Mouse (Mus musculus): ENCODE results near the gene Mdm2. TPM values are rescaled to one million over a fixed set of nuclear protein-coding genes. Genes with fewer than 3 reads are reported as not detected.

The Mdm2 gene
- polyA plus RNA-seq, 1 experiment: 55.7 TPM

- TF ChIP-seq CTCF (IDR thresholded peaks at IDR 0.05; ENCODE audit: control insufficient read depth, insufficient read depth, low read length): no peak
- TF ChIP-seq POLR2A (IDR thresholded peaks at IDR 0.05; ENCODE audit: borderline replicate concordance, control insufficient read depth, low read depth, low read length): no peak
- Histone ChIP-seq H3K4me3 (replicated peaks; ENCODE audit: control insufficient read depth, low read depth, low read length) (no peak overlapping the region), H3K27ac (ENCODE audit: control insufficient read depth, insufficient read depth, low read depth, low read length, poor library complexity) (no peak overlapping the region), H3K4me1 (ENCODE audit: control insufficient read depth, insufficient read depth, low read length) (no peaks in the 10 kb centered on the region; the same call in 1 of the 2 replicates)
- WGBS: 89% methylated on average over 2 of the region's 2 CpGs
Observed at GRCm38 (mm10) chr10:117690101-117690352, 20.5 kb downstream of the Mdm2 start.

- H3K4me3 ChIP-seq (replicated peaks; ENCODE audit: control insufficient read depth, low read depth, low read length): no peak overlapping the region
- 94% methylated on average over 11 of the region's 11 CpGs for WGBS
- no peaks in the 10 kb centered on the region; the same call in 1 of the 2 replicates for H3K4me1 ChIP-seq (ENCODE audit: control insufficient read depth, insufficient read depth, low read length)
- no peak overlapping the region for H3K27ac ChIP-seq (ENCODE audit: control insufficient read depth, insufficient read depth, low read depth, low read length, poor library complexity)
- TF ChIP-seq POLR2A (IDR thresholded peaks at IDR 0.05; ENCODE audit: borderline replicate concordance, control insufficient read depth, low read depth, low read length) (no peak), CTCF (IDR thresholded peaks at IDR 0.05; ENCODE audit: control insufficient read depth, insufficient read depth, low read length) (no peak)
Observed at GRCm38 (mm10) chr10:117689297-117690100, 21.1 kb downstream of the Mdm2 start.

GRCm38 (mm10) chr10:117688204-117689151 lies 22.1 kb downstream of the Mdm2 start:
- Histone ChIP-seq H3K4me3 (replicated peaks; ENCODE audit: control insufficient read depth, low read depth, low read length) (no peak overlapping the region), H3K4me1 (ENCODE audit: control insufficient read depth, insufficient read depth, low read length) (no peaks in the 10 kb centered on the region; the same call in 1 of the 2 replicates), H3K27ac (ENCODE audit: control insufficient read depth, insufficient read depth, low read depth, low read length, poor library complexity) (no peak overlapping the region)
- TF ChIP-seq CTCF (IDR thresholded peaks at IDR 0.05; ENCODE audit: control insufficient read depth, insufficient read depth, low read length) (peak; percentile 47), POLR2A (IDR thresholded peaks at IDR 0.05; ENCODE audit: borderline replicate concordance, control insufficient read depth, low read depth, low read length) (no peak)
- WGBS: 82% methylated on average over 13 of the region's 13 CpGs

GRCm38 (mm10) chr10:117687577-117687976 lies 23.0 kb downstream of the Mdm2 start:
- H3K4me1 ChIP-seq (ENCODE audit: control insufficient read depth, insufficient read depth, low read length): no peaks in the 10 kb centered on the region; the same call in 1 of the 2 replicates
- H3K27ac ChIP-seq (ENCODE audit: control insufficient read depth, insufficient read depth, low read depth, low read length, poor library complexity): no peak overlapping the region
- no peak overlapping the region for H3K4me3 ChIP-seq (replicated peaks; ENCODE audit: control insufficient read depth, low read depth, low read length)
- WGBS: 79% methylated on average over 7 of the region's 7 CpGs
- TF ChIP-seq POLR2A (IDR thresholded peaks at IDR 0.05; ENCODE audit: borderline replicate concordance, control insufficient read depth, low read depth, low read length) (no peak), CTCF (IDR thresholded peaks at IDR 0.05; ENCODE audit: control insufficient read depth, insufficient read depth, low read length) (no peak)

DNA sequence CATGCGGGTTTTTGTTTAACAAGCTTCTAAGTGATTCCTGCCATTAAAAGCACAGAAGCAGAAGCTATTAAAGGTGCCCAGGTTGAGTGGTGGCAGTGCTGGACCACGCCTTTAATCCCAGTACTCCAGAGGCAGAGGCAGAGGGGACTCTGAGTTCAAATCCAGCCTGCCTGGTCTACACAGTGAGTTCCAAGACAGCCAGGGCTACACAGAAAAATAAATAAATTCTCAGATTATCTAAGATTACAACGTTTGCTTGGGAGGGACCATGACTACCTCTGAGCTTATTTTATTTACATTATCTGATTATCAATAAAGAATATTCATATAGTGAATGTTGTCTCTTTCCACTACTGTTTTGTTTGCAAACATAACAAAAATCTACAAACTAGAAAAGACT lies 23.5 kb downstream of the Mdm2 start:
- WGBS: 82% methylated on average over 3 of the region's 3 CpGs
- H3K4me3 ChIP-seq (replicated peaks; ENCODE audit: control insufficient read depth, low read depth, low read length): no peak overlapping the region

GRCm38 (mm10) chr10:117685849-117686591 lies 24.5 kb downstream of the Mdm2 start:
- no peaks in the 10 kb centered on the region; the same call in 1 of the 2 replicates for H3K4me1 ChIP-seq (ENCODE audit: control insufficient read depth, insufficient read depth, low read length)
- WGBS: 77% methylated on average over 13 of the region's 13 CpGs

More for the DNA sequence above, 23.5 kb downstream of the Mdm2 start:
- TF ChIP-seq POLR2A (IDR thresholded peaks at IDR 0.05; ENCODE audit: borderline replicate concordance, control insufficient read depth, low read depth, low read length) (no peak), CTCF (IDR thresholded peaks at IDR 0.05; ENCODE audit: control insufficient read depth, insufficient read depth, low read length) (no peak)
- no peaks in the 10 kb centered on the region; the same call in 1 of the 2 replicates for H3K4me1 ChIP-seq (ENCODE audit: control insufficient read depth, insufficient read depth, low read length)
- H3K27ac ChIP-seq (ENCODE audit: control insufficient read depth, insufficient read depth, low read depth, low read length, poor library complexity): no peak overlapping the region

GRCm38 (mm10) chr10:117685171-117685848 lies 25.2 kb downstream of the Mdm2 start:
- H3K4me3 ChIP-seq (replicated peaks; ENCODE audit: control insufficient read depth, low read depth, low read length): no peak overlapping the region
- H3K27ac ChIP-seq (ENCODE audit: control insufficient read depth, insufficient read depth, low read depth, low read length, poor library complexity): no peak overlapping the region
- TF ChIP-seq CTCF (IDR thresholded peaks at IDR 0.05; ENCODE audit: control insufficient read depth, insufficient read depth, low read length): no peak
- no peak for TF ChIP-seq POLR2A (IDR thresholded peaks at IDR 0.05; ENCODE audit: borderline replicate concordance, control insufficient read depth, low read depth, low read length)
- WGBS: 64% methylated on average over 15 of the region's 15 CpGs
- H3K4me1 ChIP-seq (ENCODE audit: control insufficient read depth, insufficient read depth, low read length): no peaks in the 10 kb centered on the region; the same call in 1 of the 2 replicates

More at GRCm38 (mm10) chr10:117685849-117686591, 24.5 kb downstream of the Mdm2 start:
- H3K4me3 ChIP-seq (replicated peaks; ENCODE audit: control insufficient read depth, low read depth, low read length): no peak overlapping the region
- H3K27ac ChIP-seq (ENCODE audit: control insufficient read depth, insufficient read depth, low read depth, low read length, poor library complexity): no peak overlapping the region
- TF ChIP-seq CTCF (IDR thresholded peaks at IDR 0.05; ENCODE audit: control insufficient read depth, insufficient read depth, low read length) (no peak), POLR2A (IDR thresholded peaks at IDR 0.05; ENCODE audit: borderline replicate concordance, control insufficient read depth, low read depth, low read length) (no peak)
